Mouse (Mus musculus): ENCODE data around the gene Kdsr. TPM values are rescaled to one million over a fixed set of nuclear protein-coding genes. Genes with fewer than 3 reads are reported as not detected.

The Kdsr gene
- polyA plus RNA-seq, 1 experiment from 2014 or later, result 10.8 TPM

GRCm38 (mm10) chr1:106748555-106749315 lies 10.8 kb downstream of the Kdsr start:
- Histone ChIP-seq H3K4me3 (ENCODE audit: low read depth, low read length) (no peak overlapping the region), H3K36me3 (ENCODE audit: control insufficient read depth, insufficient read depth) (peaks cover 30% of the 10 kb centered on the region), H3K9me3 (ENCODE audit: control insufficient read depth) (no peaks in the 10 kb centered on the region), H3K27me3 (replicated peaks; ENCODE audit: control insufficient read depth, insufficient read depth, low read length) (no peaks in the 10 kb centered on the region), H3K4me1 (replicated peaks; ENCODE audit: control insufficient read depth, insufficient read depth, low read length) (no peaks in the 10 kb centered on the region), H3K9ac (ENCODE audit: low read depth, low read length) (no peak overlapping the region), H3K4me2 (replicated peaks; ENCODE audit: low read depth) (no peak overlapping the region), H3K27ac (ENCODE audit: low read depth, low read length) (no peak overlapping the region)
- 83% methylated on average over 6 of the region's 6 CpGs for WGBS
- no peak for ATAC-seq
- no peak for TF ChIP-seq CTCF (IDR thresholded peaks at IDR 0.05; ENCODE audit: low read depth)

- Histone ChIP-seq H3K27ac (ENCODE audit: low read depth, low read length) (no peak overlapping the region), H3K27me3 (replicated peaks; ENCODE audit: control insufficient read depth, insufficient read depth, low read length) (no peaks in the 10 kb centered on the region), H3K9ac (ENCODE audit: low read depth, low read length) (no peak overlapping the region), H3K4me1 (replicated peaks; ENCODE audit: control insufficient read depth, insufficient read depth, low read length) (no peaks in the 10 kb centered on the region), H3K9me3 (ENCODE audit: control insufficient read depth) (no peaks in the 10 kb centered on the region), H3K4me2 (replicated peaks; ENCODE audit: low read depth) (no peak overlapping the region), H3K36me3 (ENCODE audit: control insufficient read depth, insufficient read depth) (peaks cover 43% of the 10 kb centered on the region), H3K4me3 (ENCODE audit: low read depth, low read length) (no peak overlapping the region)
- ATAC-seq, result no peak
- WGBS, result 94% methylated on average over 6 of the region's 6 CpGs
- TF ChIP-seq CTCF (IDR thresholded peaks at IDR 0.05; ENCODE audit: low read depth), result no peak
Measured at GRCm38 (mm10) chr1:106742980-106743379, 16.5 kb downstream of the Kdsr start.

GRCm38 (mm10) chr1:106740735-106741134 lies 18.8 kb downstream of the Kdsr start:
- no peak for ATAC-seq
- Histone ChIP-seq H3K36me3 (ENCODE audit: control insufficient read depth, insufficient read depth) (peaks cover 35% of the 10 kb centered on the region), H3K27ac (ENCODE audit: low read depth, low read length) (no peak overlapping the region), H3K9me3 (ENCODE audit: control insufficient read depth) (no peaks in the 10 kb centered on the region), H3K4me1 (replicated peaks; ENCODE audit: control insufficient read depth, insufficient read depth, low read length) (no peaks in the 10 kb centered on the region), H3K9ac (ENCODE audit: low read depth, low read length) (no peak overlapping the region), H3K4me3 (ENCODE audit: low read depth, low read length) (no peak overlapping the region), H3K27me3 (replicated peaks; ENCODE audit: control insufficient read depth, insufficient read depth, low read length) (no peaks in the 10 kb centered on the region), H3K4me2 (replicated peaks; ENCODE audit: low read depth) (no peak overlapping the region)
- WGBS, result 91% methylated on average over 4 of the region's 4 CpGs
- no peak for TF ChIP-seq CTCF (IDR thresholded peaks at IDR 0.05; ENCODE audit: low read depth)

GRCm38 (mm10) chr1:106739810-106740209 lies 19.7 kb downstream of the Kdsr start:
- 90% methylated on average over 5 of the region's 5 CpGs for WGBS
- Histone ChIP-seq H3K9me3 (ENCODE audit: control insufficient read depth) (no peaks in the 10 kb centered on the region), H3K36me3 (ENCODE audit: control insufficient read depth, insufficient read depth) (peaks cover 37% of the 10 kb centered on the region), H3K27ac (ENCODE audit: low read depth, low read length) (no peak overlapping the region), H3K4me3 (ENCODE audit: low read depth, low read length) (no peak overlapping the region), H3K27me3 (replicated peaks; ENCODE audit: control insufficient read depth, insufficient read depth, low read length) (no peaks in the 10 kb centered on the region), H3K4me2 (replicated peaks; ENCODE audit: low read depth) (no peak overlapping the region), H3K9ac (ENCODE audit: low read depth, low read length) (no peak overlapping the region), H3K4me1 (replicated peaks; ENCODE audit: control insufficient read depth, insufficient read depth, low read length) (no peaks in the 10 kb centered on the region)
- no peak for ATAC-seq
- TF ChIP-seq CTCF (IDR thresholded peaks at IDR 0.05; ENCODE audit: low read depth), result no peak

GRCm38 (mm10) chr1:106738092-106738491 lies 21.4 kb downstream of the Kdsr start:
- 82% methylated on average over 3 of the region's 3 CpGs for WGBS
- H3K4me2 ChIP-seq (replicated peaks; ENCODE audit: low read depth), result no peak overlapping the region
- no peaks in the 10 kb centered on the region for H3K27me3 ChIP-seq (replicated peaks; ENCODE audit: control insufficient read depth, insufficient read depth, low read length)
- peaks cover 51% of the 10 kb centered on the region for H3K36me3 ChIP-seq (ENCODE audit: control insufficient read depth, insufficient read depth)
- no peaks in the 10 kb centered on the region for H3K4me1 ChIP-seq (replicated peaks; ENCODE audit: control insufficient read depth, insufficient read depth, low read length)
- H3K9me3 ChIP-seq (ENCODE audit: control insufficient read depth), result no peaks in the 10 kb centered on the region
- TF ChIP-seq CTCF (IDR thresholded peaks at IDR 0.05; ENCODE audit: low read depth), result peak; percentile 73
- H3K9ac ChIP-seq (ENCODE audit: low read depth, low read length), result no peak overlapping the region
- no peak overlapping the region for H3K27ac ChIP-seq (ENCODE audit: low read depth, low read length)
- H3K4me3 ChIP-seq (ENCODE audit: low read depth, low read length), result no peak overlapping the region
- ATAC-seq, result no peak

- H3K27me3 ChIP-seq (replicated peaks; ENCODE audit: control insufficient read depth, insufficient read depth, low read length), result no peaks in the 10 kb centered on the region
- no peak overlapping the region for H3K4me3 ChIP-seq (ENCODE audit: low read depth, low read length)
- no peak overlapping the region for H3K4me2 ChIP-seq (replicated peaks; ENCODE audit: low read depth)
- H3K4me1 ChIP-seq (replicated peaks; ENCODE audit: control insufficient read depth, insufficient read depth, low read length), result no peaks in the 10 kb centered on the region
- ATAC-seq, result no peak
- no peak overlapping the region for H3K27ac ChIP-seq (ENCODE audit: low read depth, low read length)
- no peak for TF ChIP-seq CTCF (IDR thresholded peaks at IDR 0.05; ENCODE audit: low read depth)
- H3K36me3 ChIP-seq (ENCODE audit: control insufficient read depth, insufficient read depth), result peaks cover 44% of the 10 kb centered on the region
- no peak overlapping the region for H3K9ac ChIP-seq (ENCODE audit: low read depth, low read length)
- no peaks in the 10 kb centered on the region for H3K9me3 ChIP-seq (ENCODE audit: control insufficient read depth)
- WGBS, result 94% methylated on average over 8 of the region's 8 CpGs
Measured at GRCm38 (mm10) chr1:106736211-106736610, 23.3 kb downstream of the Kdsr start.

Data from intestine, postnatal 0 days (tissue).